Mouse (Mus musculus): ENCODE results near the gene Cd47. TPM values are rescaled to one million over a fixed set of nuclear protein-coding genes. Genes with fewer than 3 reads are reported as not detected.

Gene Cd47
- polyA plus RNA-seq, 1 experiment from 2014 or later = 301 TPM

DNA sequence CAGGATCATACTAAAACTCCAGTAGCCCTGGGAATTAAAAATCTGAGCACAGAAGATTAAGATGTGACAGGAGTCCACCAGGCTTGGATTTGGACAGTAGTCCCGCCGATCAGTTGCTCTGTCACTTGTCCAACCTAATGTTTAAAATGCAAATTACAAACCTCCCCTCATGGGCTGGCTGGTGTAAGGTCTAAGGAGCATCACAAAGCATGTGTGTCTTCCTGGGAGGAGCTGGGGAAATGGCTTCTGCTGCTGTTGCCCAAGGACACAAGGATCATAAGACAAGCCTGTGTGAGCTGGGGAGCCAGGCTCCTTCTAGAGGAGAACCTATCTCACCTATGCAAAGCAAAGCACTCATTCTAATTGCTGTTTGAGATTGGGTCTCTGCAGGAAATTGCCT is 155.0 kb downstream of the Cd47 start:
- Histone ChIP-seq H3K9me3 (replicated peaks) (no peaks in the 10 kb centered on the region), H3K4me1 (replicated peaks) (peaks cover 9% of the 10 kb centered on the region; the same call in 1 of the 2 replicates), H3K4me3 (replicated peaks) (no peak overlapping the region), H3K36me3 (no peaks in the 10 kb centered on the region), H3K27me3 (no peaks in the 10 kb centered on the region), H3K27ac (no peak overlapping the region), H3K9ac (no peak overlapping the region), H3K4me2 (no peak overlapping the region)
- WGBS (ENCODE audit: insufficient replicate concordance) = 64% methylated on average over 2 of the region's 2 CpGs
- DNase-seq (no peak), ATAC-seq (ENCODE audit: low read depth) (no peak)

DNA sequence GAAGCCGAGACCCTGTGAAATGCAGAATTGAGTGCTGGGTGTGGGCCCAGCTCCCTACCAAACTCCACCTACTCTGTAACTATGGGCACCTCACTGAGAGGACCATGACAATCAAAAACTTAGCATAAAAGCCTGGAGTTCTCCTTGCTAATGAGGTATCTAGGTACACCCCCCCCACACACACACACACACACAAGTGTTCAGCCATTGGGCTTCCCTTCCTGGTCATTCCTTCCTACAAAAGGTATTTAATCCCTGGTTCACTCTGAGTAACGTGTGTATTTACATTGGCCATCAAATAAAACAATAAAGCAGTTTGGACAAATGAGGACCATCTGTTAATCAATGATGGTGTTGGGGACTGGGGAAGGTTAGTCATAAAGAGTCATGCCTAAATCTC is 155.6 kb downstream of the Cd47 start:
- no peak for DNase-seq
- Histone ChIP-seq H3K4me3 (replicated peaks) (no peak overlapping the region), H3K9ac (no peak overlapping the region), H3K9me3 (replicated peaks) (no peaks in the 10 kb centered on the region), H3K27me3 (no peaks in the 10 kb centered on the region), H3K4me1 (replicated peaks) (peaks cover 9% of the 10 kb centered on the region; the same call in 1 of the 2 replicates), H3K27ac (no peak overlapping the region), H3K4me2 (no peak overlapping the region), H3K36me3 (no peaks in the 10 kb centered on the region)
- 62% methylated on average over 2 of the region's 2 CpGs for WGBS (ENCODE audit: insufficient replicate concordance)
- ATAC-seq (ENCODE audit: low read depth) = no peak

DNA sequence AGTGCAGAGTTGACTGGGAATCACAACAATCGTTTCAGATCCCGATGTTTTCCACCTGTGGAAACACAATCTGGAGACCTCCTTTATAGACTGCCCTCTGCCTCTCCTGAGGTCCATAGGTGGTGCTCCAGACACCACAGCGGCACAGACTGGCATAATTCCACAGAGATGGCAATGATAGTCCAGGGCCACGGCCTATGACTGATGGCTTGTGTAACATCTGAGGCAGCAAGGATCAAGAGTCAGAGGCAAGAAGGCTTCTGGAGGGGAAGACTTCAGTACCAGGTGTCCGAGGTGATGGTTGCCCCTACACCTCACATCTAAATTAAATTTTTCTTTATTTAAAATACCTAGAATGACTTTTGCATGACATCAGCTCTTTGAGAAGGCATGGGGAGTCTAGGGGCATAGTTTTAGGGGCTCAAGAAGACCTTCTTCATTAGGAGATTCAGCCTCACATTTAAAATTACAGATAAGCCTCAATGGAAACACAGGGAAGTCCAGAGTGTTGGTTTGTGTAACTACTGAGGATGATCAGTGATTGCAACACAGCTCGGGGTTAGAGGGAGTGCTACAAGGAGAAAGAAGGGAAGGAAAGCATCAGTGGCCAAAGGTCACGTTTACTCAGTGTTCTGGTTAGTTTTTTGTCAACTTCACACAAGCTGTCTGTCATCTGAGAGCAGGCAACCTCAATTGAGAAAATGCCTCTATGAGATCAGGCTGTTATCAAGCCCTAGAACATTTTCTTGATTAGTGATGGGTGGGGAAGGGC is 156.4 kb downstream of the Cd47 start:
- no peaks in the 10 kb centered on the region for H3K27me3 ChIP-seq
- no peaks in the 10 kb centered on the region for H3K9me3 ChIP-seq (replicated peaks)
- no peak overlapping the region for H3K9ac ChIP-seq
- 54% methylated on average over 7 of the region's 7 CpGs for WGBS (ENCODE audit: insufficient replicate concordance)
- DNase-seq (no peak), ATAC-seq (ENCODE audit: low read depth) (no peak; the same call in 1 of the 2 replicates)
- H3K4me1 ChIP-seq (replicated peaks) = peaks cover 9% of the 10 kb centered on the region; the same call in 1 of the 2 replicates
- no peak overlapping the region for H3K4me2 ChIP-seq
- H3K4me3 ChIP-seq (replicated peaks) = no peak overlapping the region
- H3K27ac ChIP-seq = no peak overlapping the region
- H3K36me3 ChIP-seq = no peaks in the 10 kb centered on the region

DNA sequence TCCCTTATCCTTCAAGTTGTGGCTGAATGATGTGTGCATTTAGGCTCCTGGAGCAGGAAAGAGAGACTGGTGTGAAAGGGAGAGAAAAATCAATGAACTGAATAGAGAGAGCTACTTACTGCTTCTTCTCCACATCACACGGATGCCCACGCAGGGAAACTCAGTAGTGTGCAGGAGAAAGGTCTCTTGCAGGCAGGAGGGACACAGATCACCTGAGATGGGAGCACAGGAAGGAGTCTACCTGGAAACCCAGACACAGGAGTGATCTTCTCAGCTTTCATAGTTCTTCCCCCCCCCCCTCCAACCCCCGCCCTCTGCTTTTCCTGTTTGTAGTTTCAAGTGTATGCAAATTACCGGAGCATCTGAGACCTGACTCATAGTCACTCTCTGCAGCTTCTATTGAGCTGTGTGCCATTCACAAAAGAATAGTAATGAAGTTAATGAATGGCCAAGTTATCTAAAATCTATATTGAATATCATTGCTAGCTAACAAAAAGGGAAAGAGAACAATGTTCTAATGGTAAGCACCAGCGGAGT is 158.6 kb downstream of the Cd47 start:
- DNase-seq = no peak
- Histone ChIP-seq H3K4me3 (replicated peaks) (no peak overlapping the region), H3K4me2 (no peak overlapping the region), H3K9ac (no peak overlapping the region), H3K27ac (no peak overlapping the region), H3K27me3 (no peaks in the 10 kb centered on the region), H3K36me3 (no peaks in the 10 kb centered on the region), H3K4me1 (replicated peaks) (peaks cover 12% of the 10 kb centered on the region), H3K9me3 (replicated peaks) (no peaks in the 10 kb centered on the region)
- 67% methylated on average over 5 of the region's 5 CpGs for WGBS (ENCODE audit: insufficient replicate concordance)
- ATAC-seq (ENCODE audit: low read depth) = no peak

DNA sequence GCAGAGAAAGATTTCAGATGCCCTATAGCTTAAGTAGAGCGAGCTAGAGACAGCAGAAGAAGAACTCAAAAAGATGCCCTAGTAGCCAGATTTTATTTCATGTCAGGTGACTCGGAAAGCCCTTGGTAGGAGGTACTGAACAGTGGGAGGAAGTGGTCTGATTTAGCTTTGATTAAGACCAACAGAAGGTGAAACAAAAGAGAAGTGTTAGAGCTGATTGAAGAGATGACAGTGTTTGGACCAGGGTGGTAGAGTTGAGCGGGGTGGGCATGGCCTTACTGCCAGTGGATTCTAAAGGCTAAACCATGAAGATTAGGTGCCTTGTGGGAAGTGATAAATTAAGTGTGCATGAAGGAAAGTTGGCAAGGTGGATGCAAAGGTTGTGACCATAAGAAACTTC is 162.0 kb downstream of the Cd47 start:
- no peak overlapping the region for H3K27ac ChIP-seq
- no peak overlapping the region for H3K4me2 ChIP-seq
- no peak overlapping the region for H3K4me3 ChIP-seq (replicated peaks)
- H3K4me1 ChIP-seq (replicated peaks) = peaks cover 18% of the 10 kb centered on the region
- no peak overlapping the region for H3K9ac ChIP-seq
- ATAC-seq (ENCODE audit: low read depth) (no peak), DNase-seq (no peak)
- H3K9me3 ChIP-seq (replicated peaks) = no peaks in the 10 kb centered on the region
- no peaks in the 10 kb centered on the region for H3K27me3 ChIP-seq
- 51% methylated on average over 3 of the region's 3 CpGs for WGBS (ENCODE audit: insufficient replicate concordance)
- no peaks in the 10 kb centered on the region for H3K36me3 ChIP-seq

DNA sequence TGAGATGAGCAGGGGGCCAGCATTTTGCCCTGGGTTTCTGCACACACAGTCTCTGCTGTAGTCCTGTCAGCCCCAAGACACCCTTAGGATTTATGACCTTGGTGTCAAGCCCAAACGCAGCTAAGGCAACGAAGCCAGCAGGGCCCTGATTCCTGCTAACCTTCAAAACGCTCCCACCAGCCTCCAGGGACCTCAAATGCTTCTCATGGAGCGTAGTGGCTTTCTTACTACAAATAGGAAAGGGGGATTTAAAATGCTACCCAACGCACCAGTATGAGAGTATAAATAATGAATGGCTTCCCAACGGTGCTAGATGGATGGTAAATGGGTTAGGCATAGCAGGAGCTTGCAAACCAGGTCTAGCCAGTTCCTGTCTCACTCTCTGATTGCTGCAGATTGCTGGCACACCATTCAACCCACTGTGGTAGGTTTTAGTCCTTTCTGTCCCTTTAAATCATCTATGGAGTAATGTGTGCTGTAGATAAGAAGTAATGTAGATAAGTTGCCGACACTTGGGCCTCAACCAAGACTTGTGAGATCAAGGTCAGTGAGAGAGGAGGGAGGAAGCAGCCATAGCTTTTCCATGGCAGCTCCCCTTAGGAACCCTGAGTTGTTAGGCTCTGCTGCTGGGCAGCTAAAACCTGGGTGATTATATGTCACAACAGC is 164.1 kb downstream of the Cd47 start:
- 43% methylated on average over 7 of the region's 7 CpGs for WGBS (ENCODE audit: insufficient replicate concordance)
- Histone ChIP-seq H3K4me2 (no peak overlapping the region), H3K4me1 (replicated peaks) (peaks cover 18% of the 10 kb centered on the region), H3K4me3 (replicated peaks) (no peak overlapping the region), H3K9me3 (replicated peaks) (no peaks in the 10 kb centered on the region), H3K27ac (no peak overlapping the region), H3K9ac (no peak overlapping the region), H3K27me3 (no peaks in the 10 kb centered on the region), H3K36me3 (no peaks in the 10 kb centered on the region)
- ATAC-seq (ENCODE audit: low read depth) = no peak; the same call in 1 of the 2 replicates
- DNase-seq = no peak

Other genes with a start within 250 kb of the Cd47 start
- gene Ift57, start 101.3 kb upstream of the Cd47 start, polyA plus RNA-seq (2015; fragmentation: Nextera tagmentation; extraction: Ambion mirVana) = 4.3 and 5.3 TPM in 2 replicates

Measured in liver, embryonic 13.5 days (tissue).